Mouse (Mus musculus): Measurements from ENCODE around the gene Casc3.
"Not testable (repeated sequence)": the region's sequence is repeated elsewhere in the genome, so short reads cannot be mapped to it uniquely, and the experiment has no call there.

The Casc3 gene

DNA sequence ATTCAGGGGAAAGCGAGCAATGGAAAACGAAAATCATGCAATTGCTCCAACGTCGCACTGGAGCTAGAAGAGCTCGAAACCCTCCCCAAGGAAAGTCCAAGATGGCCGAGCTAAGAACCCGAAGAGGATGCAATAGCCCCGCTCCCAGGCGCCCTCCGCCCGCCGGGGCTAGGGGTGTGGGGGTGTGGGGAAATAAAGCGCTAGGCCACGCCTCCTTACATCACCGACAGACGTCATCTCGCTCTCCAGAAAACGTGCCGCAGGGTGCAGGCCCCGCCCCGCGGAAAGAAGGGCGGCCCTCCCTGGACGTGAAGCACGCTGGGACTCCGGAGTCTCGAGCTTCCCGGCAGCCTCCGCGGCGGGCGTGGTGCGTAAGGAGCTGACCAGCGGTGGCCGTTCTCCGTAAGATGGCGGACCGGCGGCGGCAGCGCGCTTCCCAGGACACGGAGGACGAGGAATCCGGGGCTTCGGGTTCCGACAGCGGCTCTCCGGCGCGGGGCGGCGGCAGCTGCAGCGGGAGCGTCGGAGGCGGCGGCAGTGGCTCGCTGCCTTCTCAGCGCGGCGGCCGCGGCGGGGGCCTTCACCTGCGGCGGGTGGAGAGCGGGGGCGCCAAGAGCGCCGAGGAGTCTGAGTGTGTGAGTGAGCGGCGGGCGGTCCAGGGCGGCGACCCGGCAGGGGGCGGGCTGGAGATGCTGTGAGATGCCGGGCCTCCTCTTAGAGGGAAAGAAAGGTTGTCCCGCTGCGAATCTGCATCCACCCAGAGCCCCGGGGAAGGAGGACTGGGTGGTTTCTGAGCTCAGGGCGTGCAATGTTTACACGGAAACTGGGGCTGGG lies 5.0 kb downstream of the Casc3 start:
- in situ Hi-C loops (cut with MboI; ENCODE audit: low pct_unique_long_range_greater_than_20kb in 1 of 2, low sequenced_read_pairs in 2 of 2, unreplicated experiment in 1 of 2) = no loop called here

DNA sequence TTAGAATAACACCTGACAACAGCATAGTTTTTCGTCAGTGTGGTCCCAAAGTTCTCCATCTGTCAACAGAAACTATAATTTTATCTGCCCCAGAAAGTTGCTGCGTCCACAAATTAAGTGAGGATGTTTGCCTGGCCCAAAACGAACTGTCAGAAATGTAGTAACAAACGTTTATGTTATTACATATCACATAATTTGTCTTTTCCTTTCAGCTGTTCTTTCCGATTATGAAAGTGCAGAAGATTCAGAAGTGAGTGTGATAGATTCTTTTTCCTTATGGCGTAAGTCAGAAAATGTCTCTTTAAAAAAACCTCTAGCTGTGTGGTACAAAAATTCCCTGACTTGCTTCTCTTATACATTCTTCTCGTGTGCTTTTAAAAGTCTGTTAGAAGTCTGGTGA lies 6.0 kb downstream of the Casc3 start:
- in situ Hi-C loops (cut with MboI; ENCODE audit: low pct_unique_long_range_greater_than_20kb in 1 of 2, low sequenced_read_pairs in 2 of 2, unreplicated experiment in 1 of 2) = no loop called here

DNA sequence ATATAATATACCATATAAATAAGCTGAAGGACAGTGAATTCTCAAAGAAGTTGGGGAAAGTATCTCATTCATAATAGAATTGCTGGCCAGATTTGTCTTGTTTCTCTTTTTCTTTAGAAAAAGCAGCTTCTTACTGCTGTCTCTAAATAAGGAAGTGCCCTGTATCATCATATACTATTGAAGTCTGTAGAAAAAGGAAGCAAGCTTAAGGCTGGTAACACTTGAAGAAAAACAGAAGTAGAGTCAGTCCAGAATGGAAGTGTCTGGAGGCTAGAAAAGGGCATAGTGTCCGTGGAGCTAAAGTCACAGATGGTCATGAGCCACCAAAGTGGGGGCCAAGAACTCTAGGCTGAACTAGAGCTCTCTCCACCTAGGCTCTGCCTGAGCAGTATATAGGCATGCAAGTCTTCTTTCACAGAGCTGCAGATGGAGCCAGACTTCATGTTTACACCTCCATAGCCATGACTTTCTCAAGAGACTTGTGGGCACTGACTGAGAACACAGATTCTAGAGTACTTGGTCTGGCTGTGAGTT lies 12.1 kb downstream of the Casc3 start:
- in situ Hi-C loops (cut with MboI; ENCODE audit: low pct_unique_long_range_greater_than_20kb in 1 of 2, low sequenced_read_pairs in 2 of 2, unreplicated experiment in 1 of 2) = no loop called here

DNA sequence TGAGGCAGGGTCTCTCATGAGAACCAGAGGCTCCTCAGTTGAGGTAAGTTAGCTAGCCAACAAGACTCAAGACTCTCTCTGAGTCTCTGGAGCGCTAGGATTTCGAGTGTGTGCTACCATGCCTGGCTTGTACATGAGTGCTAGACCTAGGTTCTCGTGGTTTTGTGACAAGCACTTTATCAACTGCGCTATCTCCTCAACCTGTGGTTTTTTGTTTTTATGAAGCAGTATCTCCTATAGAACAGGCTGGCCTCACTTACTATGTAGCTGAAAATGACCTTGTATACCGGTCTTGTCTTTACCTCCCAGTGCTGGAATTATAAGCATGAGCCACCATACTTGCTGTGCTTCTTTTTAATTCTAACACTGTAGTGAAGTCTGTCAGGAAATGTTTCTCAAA lies 16.3 kb downstream of the Casc3 start:
- in situ Hi-C loops (cut with MboI; ENCODE audit: low pct_unique_long_range_greater_than_20kb in 1 of 2, low sequenced_read_pairs in 2 of 2, unreplicated experiment in 1 of 2) = no loop called here

DNA sequence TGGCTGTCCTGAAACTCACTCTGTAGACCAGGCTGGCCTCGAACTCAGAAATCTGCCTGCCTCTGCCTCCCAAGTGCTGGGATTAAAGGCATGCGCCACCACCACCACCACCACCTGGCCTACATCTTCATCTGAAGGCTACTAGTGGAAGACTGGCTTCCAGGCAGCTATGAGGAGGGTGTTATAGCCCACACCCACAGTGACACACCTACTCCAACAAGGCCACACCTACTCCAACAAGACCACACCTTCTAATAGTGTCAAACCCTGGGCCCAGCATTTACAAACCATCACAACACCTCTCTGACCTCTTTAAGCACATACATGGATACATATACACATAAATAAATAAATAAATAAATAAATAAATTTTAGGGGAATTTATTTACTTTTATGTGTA lies 21.4 kb downstream of the Casc3 start:
- in situ Hi-C loops (cut with MboI; ENCODE audit: low pct_unique_long_range_greater_than_20kb in 1 of 2, low sequenced_read_pairs in 2 of 2, unreplicated experiment in 1 of 2) = not testable (repeated sequence)

DNA sequence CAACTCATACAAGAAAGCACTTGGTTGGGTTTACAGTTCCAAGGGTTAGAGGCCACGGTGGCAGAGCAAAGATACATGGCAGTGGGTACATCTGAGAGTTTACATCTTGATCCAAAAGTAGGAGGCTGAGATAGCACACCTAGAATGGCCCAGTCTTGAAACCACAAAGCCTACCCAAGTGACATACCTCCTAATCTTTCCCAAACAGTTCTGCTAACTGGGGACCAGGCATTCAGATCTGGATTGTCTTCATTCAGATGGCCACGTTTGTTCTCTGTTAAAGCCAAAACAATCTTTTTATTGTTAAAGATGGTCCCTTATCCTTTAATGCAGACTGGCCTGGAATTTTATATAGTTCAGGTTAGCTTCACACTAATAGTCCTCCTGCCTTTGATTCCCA lies 23.2 kb downstream of the Casc3 start:
- in situ Hi-C loops (cut with MboI; ENCODE audit: low pct_unique_long_range_greater_than_20kb in 1 of 2, low sequenced_read_pairs in 2 of 2, unreplicated experiment in 1 of 2) = no loop called here

DNA sequence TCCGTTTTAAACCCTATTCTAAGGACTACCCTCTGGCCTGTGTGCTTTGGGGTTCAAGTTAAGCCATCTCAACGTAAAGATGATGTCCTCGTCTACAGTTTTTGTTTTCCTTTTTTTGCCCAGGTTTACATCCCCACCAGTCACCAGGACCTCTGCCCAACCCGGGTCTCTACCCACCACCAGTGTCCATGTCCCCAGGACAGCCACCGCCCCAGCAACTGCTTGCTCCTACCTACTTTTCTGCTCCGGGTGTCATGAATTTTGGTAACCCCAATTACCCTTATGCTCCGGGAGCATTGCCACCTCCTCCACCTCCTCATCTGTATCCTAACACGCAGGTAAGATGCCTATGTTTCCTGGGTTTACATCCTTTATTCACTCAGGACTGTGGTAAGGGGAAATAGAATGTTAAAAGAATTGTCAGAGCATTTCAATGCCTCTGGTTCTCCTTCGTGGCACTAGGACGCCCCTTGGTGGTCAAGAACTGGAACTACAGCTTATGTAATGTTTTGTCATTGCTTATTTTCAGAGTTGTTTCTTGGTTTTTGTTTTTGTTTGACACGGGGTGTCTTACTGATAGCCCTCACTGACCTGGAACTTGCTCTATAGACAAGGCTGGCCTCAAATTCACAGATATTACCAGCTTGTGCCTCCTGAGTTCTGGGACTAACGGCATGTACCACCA lies 24.5 kb downstream of the Casc3 start:
- in situ Hi-C loops (cut with MboI; ENCODE audit: low pct_unique_long_range_greater_than_20kb in 1 of 2, low sequenced_read_pairs in 2 of 2, unreplicated experiment in 1 of 2) = no loop called here

DNA sequence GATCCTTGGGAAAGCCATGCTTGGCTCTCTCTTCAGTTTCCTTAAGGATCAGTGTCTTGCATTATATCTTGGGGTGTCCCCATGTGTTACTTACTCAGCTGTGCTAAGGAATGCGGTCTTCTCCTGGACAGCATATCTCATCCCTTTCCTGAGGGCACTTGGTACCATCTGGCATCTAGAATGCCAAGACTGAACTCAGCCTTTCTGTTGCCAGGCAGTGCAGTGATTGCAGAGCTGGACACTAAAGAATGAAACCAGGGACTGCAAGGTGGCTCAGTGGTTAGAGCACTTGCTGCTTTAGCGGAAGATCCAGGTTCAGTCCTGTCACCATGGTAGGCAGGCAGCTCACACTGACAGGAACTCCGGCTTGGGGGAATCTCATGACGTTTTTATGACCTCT lies 25.2 kb downstream of the Casc3 start:
- in situ Hi-C loops (cut with MboI; ENCODE audit: low pct_unique_long_range_greater_than_20kb in 1 of 2, low sequenced_read_pairs in 2 of 2, unreplicated experiment in 1 of 2) = no loop called here

DNA sequence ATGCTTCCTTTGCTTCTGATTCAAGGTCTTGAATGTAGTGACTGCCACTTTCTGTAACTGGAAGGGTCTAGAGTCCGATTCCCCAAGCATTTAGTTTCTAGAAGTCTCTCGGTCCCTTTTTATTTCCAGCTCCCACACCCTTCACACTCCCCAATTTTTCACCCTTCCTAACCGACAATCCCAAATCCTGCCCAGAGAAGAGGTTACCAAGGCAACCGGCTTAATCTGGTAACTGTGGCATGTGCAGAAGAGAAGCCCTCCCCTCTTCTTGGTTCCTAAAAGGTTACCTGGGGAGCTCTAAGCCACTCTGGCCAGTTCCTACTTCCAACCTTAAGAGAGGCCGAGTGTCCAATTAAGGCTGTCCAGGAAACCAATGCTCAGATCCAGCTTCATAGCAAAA lies 30.6 kb downstream of the Casc3 start:
- in situ Hi-C loops (cut with MboI; ENCODE audit: low pct_unique_long_range_greater_than_20kb in 1 of 2, low sequenced_read_pairs in 2 of 2, unreplicated experiment in 1 of 2) = no loop called here

DNA sequence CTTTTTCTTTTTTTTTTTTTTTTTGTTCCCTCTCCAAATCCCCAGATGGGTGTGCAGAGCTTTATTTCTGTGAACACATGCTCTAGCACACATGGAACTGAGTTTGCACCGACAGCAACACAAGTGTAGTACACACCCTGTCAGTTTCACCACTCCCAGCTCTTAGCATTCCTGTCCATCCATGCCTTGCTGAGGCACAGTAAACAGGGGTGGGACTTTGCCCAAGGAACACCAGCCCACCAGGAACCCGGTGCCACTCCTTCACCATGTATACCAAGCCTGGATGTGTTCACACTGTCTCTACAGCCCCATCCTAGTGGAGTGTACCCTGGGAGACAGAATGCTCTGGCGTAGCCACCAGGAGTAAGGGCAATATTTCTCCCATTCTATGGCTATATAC lies 31.0 kb downstream of the Casc3 start:
- in situ Hi-C loops (cut with MboI; ENCODE audit: low pct_unique_long_range_greater_than_20kb in 1 of 2, low sequenced_read_pairs in 2 of 2, unreplicated experiment in 1 of 2) = no loop called here

DNA sequence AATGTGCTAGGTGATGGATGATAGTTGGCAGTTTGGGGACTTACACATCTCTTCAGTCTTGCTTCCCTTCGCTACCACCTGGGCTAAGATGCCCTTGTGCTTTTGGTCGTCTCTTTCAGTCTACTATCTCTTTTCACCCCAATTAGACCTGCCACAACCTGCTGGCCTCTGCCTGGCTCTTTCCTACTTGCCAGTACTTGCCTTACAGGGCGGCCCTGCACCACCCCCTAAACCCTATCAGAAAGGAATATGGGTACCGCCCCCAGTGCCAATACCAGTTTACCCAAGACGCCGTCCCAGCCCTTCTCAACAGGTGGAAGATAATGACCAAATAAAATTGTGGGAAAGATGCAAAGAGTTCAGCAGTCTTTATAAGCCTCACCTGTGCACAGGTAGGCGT lies 31.4 kb downstream of the Casc3 start:
- in situ Hi-C loops (cut with MboI; ENCODE audit: low pct_unique_long_range_greater_than_20kb in 1 of 2, low sequenced_read_pairs in 2 of 2, unreplicated experiment in 1 of 2) = no loop called here

DNA sequence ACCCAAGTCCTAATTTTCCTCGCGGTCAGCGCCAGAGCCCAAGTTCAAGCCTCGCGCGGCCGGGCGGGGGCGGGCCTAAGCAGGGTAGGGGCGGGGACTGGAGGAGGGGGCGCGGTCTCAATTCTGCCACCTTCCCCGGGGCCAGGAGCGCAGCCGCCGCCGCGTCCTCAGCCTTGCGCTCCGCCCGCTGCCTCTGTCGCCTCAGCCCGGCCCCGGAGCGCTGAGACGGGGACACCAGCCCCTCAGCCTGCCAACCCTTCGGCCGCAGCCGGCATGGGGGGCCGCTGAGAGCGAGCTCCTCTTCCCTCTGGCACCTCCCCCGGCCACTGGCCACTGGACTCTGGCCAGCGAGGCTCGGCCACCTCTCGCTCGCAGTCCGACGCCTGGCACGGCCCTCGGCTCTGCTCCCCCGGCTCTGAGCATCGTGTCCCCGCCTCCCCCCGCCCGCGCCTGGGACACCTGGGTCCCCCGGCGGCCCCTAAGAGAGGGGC lies 32.0 kb downstream of the Casc3 start, which contains the start of gene Rapgefl1:
Gene Rapgefl1 (plus strand): TSS at position 135 of the 491 bp plus-strand sequence.
- in situ Hi-C loops (cut with MboI; ENCODE audit: low pct_unique_long_range_greater_than_20kb in 1 of 2, low sequenced_read_pairs in 2 of 2, unreplicated experiment in 1 of 2) = no loop called here

DNA sequence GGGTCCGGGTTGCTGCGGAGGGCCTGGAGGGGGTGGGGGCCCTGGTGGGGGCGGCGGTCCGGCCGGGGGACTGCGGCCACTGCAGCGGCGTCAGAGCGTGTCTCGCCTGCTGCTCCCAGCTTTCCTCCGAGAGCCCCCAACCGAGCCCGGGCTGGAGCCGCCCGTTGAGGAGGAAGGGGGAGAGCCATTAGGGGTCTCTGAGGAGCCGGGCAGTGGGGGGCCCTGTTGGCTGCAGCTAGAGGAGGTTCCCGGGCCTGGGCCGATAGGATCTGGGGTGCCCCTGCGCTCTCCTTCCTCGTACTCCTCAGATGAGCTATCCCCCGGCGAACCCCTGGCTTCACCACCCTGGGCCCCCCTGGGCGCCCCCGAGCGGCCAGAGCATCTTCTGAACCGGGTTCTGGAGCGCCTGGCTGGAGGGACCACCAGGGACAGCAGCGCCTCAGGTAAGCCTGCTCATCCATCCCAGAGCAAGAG lies 32.6 kb downstream of the Casc3 start:
- in situ Hi-C loops (cut with MboI; ENCODE audit: low pct_unique_long_range_greater_than_20kb in 1 of 2, low sequenced_read_pairs in 2 of 2, unreplicated experiment in 1 of 2) = no loop called here

DNA sequence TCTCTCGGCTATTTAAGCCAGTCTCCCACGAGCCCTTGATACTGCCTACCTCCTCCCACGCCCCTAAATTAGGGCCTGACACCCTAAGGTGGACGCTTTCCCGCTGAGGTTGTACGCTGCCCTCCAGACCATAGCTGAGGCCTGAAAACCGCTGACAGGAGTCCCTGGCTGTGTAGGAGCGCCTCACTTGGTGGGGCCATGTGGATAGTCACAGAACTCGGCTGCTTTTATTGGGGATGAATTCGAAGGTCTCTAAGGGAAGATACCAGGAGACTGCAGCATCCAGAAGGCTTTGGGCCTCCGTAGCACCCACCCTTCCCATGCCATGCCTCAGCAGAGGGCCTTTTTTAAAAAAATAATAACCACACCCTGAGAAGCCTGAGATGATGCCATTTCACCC lies 33.2 kb downstream of the Casc3 start:
- in situ Hi-C loops (cut with MboI; ENCODE audit: low pct_unique_long_range_greater_than_20kb in 1 of 2, low sequenced_read_pairs in 2 of 2, unreplicated experiment in 1 of 2) = no loop called here

DNA sequence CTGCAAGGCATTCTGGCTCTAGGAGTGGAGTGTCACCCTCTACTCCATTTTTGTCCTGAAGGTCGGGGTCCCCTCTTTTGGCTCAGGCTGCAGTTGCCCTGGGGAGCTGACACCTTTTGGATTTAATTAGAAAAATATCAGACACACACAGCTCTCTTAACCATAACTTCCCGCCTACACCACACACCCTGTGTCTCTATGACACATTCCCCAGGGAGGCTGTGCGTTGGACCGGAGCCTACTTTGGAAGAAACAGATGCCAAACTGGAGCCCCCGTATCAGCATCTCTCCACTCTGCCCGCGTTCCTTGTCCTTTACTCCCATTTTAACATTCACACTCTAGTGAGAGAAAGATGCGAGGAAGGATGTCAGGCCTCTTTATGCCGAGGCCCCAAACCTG lies 33.8 kb downstream of the Casc3 start:
- in situ Hi-C loops (cut with MboI; ENCODE audit: low pct_unique_long_range_greater_than_20kb in 1 of 2, low sequenced_read_pairs in 2 of 2, unreplicated experiment in 1 of 2) = no loop called here

DNA sequence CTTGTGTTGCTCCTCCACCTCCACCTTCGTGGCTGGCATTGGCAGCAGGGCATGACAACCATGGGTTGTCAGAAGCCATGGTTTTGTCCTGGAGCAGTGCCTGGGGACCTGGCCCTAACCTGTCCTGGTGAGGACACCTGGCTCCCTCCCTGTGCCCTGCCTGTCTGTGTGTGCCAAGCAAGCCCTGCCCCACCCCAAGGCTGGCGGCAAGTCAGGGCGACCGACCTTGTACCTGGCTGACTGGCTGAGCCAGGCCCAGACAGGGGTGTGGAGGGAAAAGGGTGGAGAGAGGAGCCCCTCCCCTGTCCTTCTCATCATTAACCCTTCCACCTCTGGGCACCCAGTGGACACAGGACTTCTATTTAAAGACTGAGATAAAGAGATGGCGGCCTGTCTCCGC lies 34.7 kb downstream of the Casc3 start:
- in situ Hi-C loops (cut with MboI; ENCODE audit: low pct_unique_long_range_greater_than_20kb in 1 of 2, low sequenced_read_pairs in 2 of 2, unreplicated experiment in 1 of 2) = no loop called here

DNA sequence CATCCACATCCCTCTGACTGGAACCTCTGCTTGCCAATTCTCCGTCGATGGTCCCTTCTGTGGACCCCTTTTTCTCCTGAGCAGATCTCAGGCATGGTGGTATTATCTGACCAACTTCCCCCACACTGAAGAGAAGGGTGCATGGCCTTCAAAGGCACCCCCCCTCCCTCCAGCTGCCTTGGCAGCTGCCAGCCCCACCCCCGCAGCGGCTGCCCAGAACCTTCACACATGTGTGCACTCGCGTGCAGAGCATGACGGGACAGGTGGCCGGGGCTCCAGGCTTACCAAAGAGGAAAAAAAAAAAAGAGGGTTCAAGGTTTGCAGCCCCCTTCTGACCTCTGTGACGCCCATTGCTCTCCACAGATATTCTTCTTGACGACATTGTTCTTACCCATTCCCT lies 35.2 kb downstream of the Casc3 start:
- in situ Hi-C loops (cut with MboI; ENCODE audit: low pct_unique_long_range_greater_than_20kb in 1 of 2, low sequenced_read_pairs in 2 of 2, unreplicated experiment in 1 of 2) = no loop called here

DNA sequence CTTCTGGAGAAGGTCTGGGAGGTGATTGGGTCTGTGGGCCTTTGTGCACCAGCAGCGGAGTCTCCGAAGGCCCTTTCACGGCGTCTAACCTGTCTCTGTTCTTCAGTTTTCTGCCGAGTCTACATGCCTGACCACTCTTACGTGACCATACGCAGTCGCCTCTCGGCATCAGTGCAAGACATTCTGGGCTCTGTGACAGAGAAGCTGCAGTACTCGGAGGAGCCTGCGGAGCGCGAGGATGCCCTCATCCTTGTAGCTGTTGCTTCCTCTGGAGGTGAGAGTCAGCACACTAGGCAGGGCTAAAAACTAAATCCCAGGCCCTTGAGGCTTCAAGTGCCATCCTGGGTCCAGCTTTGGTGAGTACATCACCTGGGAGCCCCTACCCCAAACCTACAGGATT lies 41.3 kb downstream of the Casc3 start:
- in situ Hi-C loops (cut with MboI; ENCODE audit: low pct_unique_long_range_greater_than_20kb in 1 of 2, low sequenced_read_pairs in 2 of 2, unreplicated experiment in 1 of 2) = no loop called here

DNA sequence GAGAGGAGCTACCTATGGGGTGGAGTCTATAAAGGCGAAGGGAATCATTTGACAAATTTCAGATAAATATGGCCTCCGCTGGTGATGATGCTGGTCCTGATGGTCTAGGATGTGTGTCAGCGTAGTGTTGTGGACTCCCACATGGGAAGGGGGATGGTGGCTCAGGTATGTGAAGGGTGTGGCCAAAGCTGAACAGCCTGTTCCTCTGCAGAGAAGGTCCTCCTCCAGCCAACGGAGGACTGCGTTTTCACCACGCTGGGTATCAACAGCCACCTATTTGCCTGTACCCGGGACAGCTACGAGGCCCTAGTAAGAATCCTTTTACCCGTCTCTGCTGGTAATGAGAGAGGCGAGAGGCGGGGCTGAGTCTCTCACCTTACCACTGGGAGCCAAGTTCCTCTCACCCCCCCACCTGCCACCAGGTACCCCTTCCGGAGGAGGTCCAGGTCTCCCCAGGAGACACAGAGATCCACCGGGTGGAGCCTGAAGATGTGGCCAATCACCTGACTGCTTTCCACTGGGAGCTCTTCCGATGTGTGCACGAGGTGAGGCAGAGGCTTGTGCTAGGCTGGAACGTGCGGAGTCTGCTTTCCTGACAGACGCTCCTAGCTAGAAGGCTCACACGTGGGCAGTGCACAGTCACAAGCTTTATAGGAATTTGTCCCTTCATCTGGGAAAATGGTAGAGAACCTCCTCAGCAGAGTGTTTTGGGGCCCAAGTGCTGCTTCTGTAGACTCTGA lies 42.3 kb downstream of the Casc3 start:
- in situ Hi-C loops (cut with MboI; ENCODE audit: low pct_unique_long_range_greater_than_20kb in 1 of 2, low sequenced_read_pairs in 2 of 2, unreplicated experiment in 1 of 2) = no loop called here

Measured in mouse embryonic stem cell (cell line).